Mouse (Mus musculus): ENCODE measurements around the gene Mbnl2. TPM values are rescaled to one million over a fixed set of nuclear protein-coding genes. Genes with fewer than 3 reads are reported as not detected.

Mbnl2 gene
- polyA plus RNA-seq, 1 experiment from 2014 or later = 110 TPM

DNA sequence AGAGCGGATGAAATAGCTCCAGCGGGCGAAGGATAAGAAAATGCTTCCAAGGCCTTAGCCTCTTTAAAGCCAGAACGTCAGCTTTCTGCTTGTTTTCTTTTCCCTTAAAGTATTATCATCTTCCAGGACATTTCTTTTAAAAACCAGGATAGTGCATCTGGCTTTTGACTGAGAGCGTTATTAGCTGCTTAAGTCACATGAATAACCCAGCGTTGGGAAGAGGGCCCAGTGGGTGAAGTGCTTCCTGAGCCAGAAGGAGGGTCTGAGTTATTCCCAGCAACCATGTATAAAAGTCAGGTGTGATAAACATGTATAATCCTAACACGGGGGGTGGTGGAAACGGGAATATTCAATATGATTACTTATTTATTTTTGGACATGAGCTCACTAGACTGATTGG, 61.4 kb downstream of the Mbnl2 start:
- H3K9me3 ChIP-seq (ENCODE audit: low read depth, low read length) = no peaks in the 10 kb centered on the region
- TF ChIP-seq CTCF (IDR thresholded peaks at IDR 0.05; ENCODE audit: low read depth) = no peak
- ATAC-seq (ENCODE audit: insufficient read depth) (no peak), DNase-seq (no peak)
- no peaks in the 10 kb centered on the region for H3K36me3 ChIP-seq (ENCODE audit: insufficient read depth)
- 45% methylated on average over 8 of the region's 8 CpGs for WGBS
- peaks cover 22% of the 10 kb centered on the region for H3K4me1 ChIP-seq (ENCODE audit: insufficient read depth)
- H3K9ac ChIP-seq = no peak overlapping the region
- H3K27ac ChIP-seq (ENCODE audit: low read depth) = peak overlapping the region; percentile 77; the same call in 1 of the 2 replicates
- H3K27me3 ChIP-seq (ENCODE audit: insufficient read depth, low read length) = no peaks in the 10 kb centered on the region
- no peak overlapping the region for H3K4me2 ChIP-seq
- no peak overlapping the region for H3K4me3 ChIP-seq (ENCODE audit: low read depth, low read length)

DNA sequence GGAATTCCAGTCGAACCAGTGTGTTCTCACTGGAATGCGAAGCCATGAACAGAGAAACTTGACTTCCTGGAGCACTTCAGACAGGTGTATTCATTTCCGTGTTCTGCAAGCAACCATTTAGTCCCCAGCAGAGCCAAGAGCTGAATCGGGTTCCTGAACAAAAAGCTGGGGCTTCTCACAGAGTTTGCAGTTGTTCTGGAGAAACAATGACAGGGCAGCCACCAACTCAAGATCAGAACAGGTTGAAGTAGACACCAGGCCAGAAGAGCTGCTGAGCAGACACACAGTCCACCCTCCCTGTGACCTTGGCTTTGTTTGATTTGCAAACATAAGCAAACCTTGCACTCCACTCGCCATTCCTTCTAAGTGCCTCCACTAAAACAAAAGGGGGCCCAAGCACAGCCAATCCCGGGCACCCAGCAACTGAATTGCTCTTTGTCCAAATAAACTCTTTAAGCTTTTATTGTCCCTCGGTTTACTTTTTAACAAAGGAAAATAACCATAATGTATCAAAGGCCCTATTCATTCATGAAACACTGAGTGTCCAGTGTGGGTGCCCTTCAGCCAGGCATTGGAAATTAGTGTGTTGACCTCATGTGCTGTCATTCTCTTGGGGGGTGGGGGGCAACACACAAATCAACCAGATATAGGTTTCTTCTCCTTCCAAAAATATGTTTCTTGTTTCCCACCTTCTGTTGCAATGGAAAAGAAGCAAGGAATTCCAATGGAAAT, 62.4 kb downstream of the Mbnl2 start:
- Histone ChIP-seq H3K4me2 (no peak overlapping the region), H3K9me3 (ENCODE audit: low read depth, low read length) (no peaks in the 10 kb centered on the region), H3K27me3 (ENCODE audit: insufficient read depth, low read length) (no peaks in the 10 kb centered on the region), H3K9ac (no peak overlapping the region), H3K27ac (ENCODE audit: low read depth) (peak overlapping the region; percentile 77), H3K4me3 (ENCODE audit: low read depth, low read length) (no peak overlapping the region), H3K36me3 (ENCODE audit: insufficient read depth) (no peaks in the 10 kb centered on the region), H3K4me1 (ENCODE audit: insufficient read depth) (peaks cover 25% of the 10 kb centered on the region)
- DNase-seq = peak; percentile 64
- no peak for TF ChIP-seq CTCF (IDR thresholded peaks at IDR 0.05; ENCODE audit: low read depth)
- ATAC-seq (ENCODE audit: insufficient read depth) = peak; percentile 62
- 38% methylated on average over 7 of the region's 7 CpGs for WGBS

DNA sequence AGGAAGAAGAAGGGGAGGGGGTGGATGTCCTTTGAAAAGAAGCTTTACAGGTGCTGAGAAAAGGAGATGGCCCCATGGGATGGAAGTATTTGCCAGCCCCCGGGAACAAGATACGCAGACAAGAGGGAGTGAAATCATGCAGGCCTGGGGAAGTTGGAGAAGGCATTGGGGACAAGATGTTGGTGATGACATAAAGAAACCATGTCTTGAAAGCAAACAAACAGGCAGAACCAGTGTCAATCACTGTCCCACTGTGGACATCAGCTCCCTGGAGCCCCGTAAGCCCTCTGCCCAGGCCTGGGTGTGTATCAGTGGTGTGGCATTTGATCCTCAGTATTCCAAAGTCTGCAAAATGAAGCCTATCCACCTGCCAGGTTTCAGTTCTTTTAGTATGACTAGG, 63.2 kb downstream of the Mbnl2 start:
- ATAC-seq (ENCODE audit: insufficient read depth) = no peak
- Histone ChIP-seq H3K4me1 (ENCODE audit: insufficient read depth) (peaks cover 25% of the 10 kb centered on the region), H3K36me3 (ENCODE audit: insufficient read depth) (no peaks in the 10 kb centered on the region), H3K9me3 (ENCODE audit: low read depth, low read length) (no peaks in the 10 kb centered on the region), H3K27me3 (ENCODE audit: insufficient read depth, low read length) (no peaks in the 10 kb centered on the region), H3K4me2 (no peak overlapping the region), H3K9ac (no peak overlapping the region), H3K4me3 (ENCODE audit: low read depth, low read length) (no peak overlapping the region), H3K27ac (ENCODE audit: low read depth) (peak overlapping the region; percentile 62)
- DNase-seq = no peak
- WGBS = 65% methylated on average over 3 of the region's 3 CpGs
- TF ChIP-seq CTCF (IDR thresholded peaks at IDR 0.05; ENCODE audit: low read depth) = no peak

DNA sequence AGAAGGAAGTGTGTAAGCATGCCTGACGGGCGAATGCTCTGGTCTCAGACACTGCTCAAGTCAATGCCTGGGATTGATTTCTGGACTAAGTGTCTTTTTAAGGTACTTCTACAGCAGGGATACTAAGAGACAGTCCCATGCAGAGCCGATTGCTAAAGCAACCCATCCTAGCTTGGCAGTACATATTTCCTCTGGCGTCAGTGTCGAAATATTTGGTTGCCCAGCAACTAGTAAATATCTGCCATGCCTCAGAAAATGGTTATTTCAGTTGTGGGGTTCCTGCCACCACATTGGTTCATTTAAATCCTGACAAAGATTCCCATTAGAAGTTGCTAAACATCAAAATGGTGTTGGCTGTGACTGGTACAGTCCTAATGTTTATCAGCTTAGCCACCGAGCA, 66.4 kb downstream of the Mbnl2 start:
- H3K4me3 ChIP-seq (ENCODE audit: low read depth, low read length) = no peak overlapping the region

DNA sequence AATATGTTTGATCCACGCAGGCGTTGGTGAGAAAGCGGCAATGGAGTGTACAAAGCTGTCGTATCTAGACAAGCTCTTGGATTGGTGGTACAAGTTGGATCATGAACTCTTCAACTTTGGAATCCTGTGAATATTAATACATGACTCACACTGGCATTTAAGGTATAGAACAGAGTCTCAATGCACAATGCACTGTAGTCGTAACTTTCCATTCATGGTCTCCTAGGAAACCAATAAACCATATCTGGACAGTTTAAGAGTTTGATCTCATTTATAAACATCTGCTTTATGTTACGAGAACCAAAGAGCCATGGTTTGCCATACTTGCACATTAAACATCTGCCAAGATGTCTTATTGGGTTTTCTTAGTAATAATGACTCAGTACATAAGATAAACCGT, 66.9 kb downstream of the Mbnl2 start:
- Histone ChIP-seq H3K27ac (ENCODE audit: low read depth) (no peak overlapping the region), H3K4me1 (ENCODE audit: insufficient read depth) (peaks cover 14% of the 10 kb centered on the region; the same call in 1 of the 2 replicates), H3K27me3 (ENCODE audit: insufficient read depth, low read length) (no peaks in the 10 kb centered on the region), H3K9me3 (ENCODE audit: low read depth, low read length) (peaks cover 3% of the 10 kb centered on the region; the same call in 1 of the 2 replicates), H3K9ac (no peak overlapping the region), H3K4me3 (ENCODE audit: low read depth, low read length) (no peak overlapping the region), H3K36me3 (ENCODE audit: insufficient read depth) (peaks cover 8% of the 10 kb centered on the region; the same call in 1 of the 2 replicates), H3K4me2 (no peak overlapping the region)
- no peak for DNase-seq
- no peak for TF ChIP-seq CTCF (IDR thresholded peaks at IDR 0.05; ENCODE audit: low read depth)
- no peak for ATAC-seq (ENCODE audit: insufficient read depth)
- 76% methylated on average over 7 of the region's 7 CpGs for WGBS

More for the DNA sequence above, 66.4 kb downstream of the Mbnl2 start:
- Histone ChIP-seq H3K27me3 (ENCODE audit: insufficient read depth, low read length) (no peaks in the 10 kb centered on the region), H3K4me1 (ENCODE audit: insufficient read depth) (peaks cover 16% of the 10 kb centered on the region), H3K9me3 (ENCODE audit: low read depth, low read length) (peaks cover 3% of the 10 kb centered on the region; the same call in 1 of the 2 replicates), H3K4me2 (no peak overlapping the region), H3K27ac (ENCODE audit: low read depth) (no peak overlapping the region), H3K36me3 (ENCODE audit: insufficient read depth) (peaks cover 8% of the 10 kb centered on the region; the same call in 1 of the 2 replicates), H3K9ac (no peak overlapping the region)
- peak; percentile 38 for DNase-seq
- TF ChIP-seq CTCF (IDR thresholded peaks at IDR 0.05; ENCODE audit: low read depth) = no peak
- ATAC-seq (ENCODE audit: insufficient read depth) = no peak
- WGBS = 69% methylated on average over 6 of the region's 6 CpGs

DNA sequence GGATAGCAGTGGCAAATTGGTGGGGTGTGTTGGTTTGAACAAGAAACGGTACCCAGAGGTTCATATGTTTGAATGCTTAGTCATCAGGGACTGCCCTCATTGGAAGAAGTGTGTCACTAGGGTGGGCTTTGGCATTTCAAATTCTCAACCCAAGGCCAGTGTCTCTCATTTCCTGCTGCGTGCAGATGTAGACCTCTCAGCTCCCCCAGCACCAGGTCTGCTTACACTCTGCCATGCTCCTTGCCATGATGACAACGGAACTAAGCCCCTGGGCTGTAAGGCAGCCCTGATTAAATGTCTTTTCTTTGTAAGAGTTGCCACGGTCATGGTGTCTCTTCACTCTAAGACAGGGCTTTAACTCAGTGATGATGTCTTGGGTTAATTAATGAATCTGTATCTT, 69.2 kb downstream of the Mbnl2 start:
- H3K36me3 ChIP-seq (ENCODE audit: insufficient read depth) = peaks cover 15% of the 10 kb centered on the region; the same call in 1 of the 2 replicates
- ATAC-seq (ENCODE audit: insufficient read depth) (no peak), DNase-seq (no peak)
- TF ChIP-seq CTCF (IDR thresholded peaks at IDR 0.05; ENCODE audit: low read depth) = no peak
- WGBS = 94% methylated on average over 4 of the region's 4 CpGs
- no peak overlapping the region for H3K4me2 ChIP-seq
- H3K27me3 ChIP-seq (ENCODE audit: insufficient read depth, low read length) = no peaks in the 10 kb centered on the region
- 0 out of 2 replicates have a peak, but pooled peaks cover 4% of the 10 kb centered on the region for H3K4me1 ChIP-seq (ENCODE audit: insufficient read depth)
- H3K4me3 ChIP-seq (ENCODE audit: low read depth, low read length) = no peak overlapping the region
- H3K9ac ChIP-seq = no peak overlapping the region
- H3K9me3 ChIP-seq (ENCODE audit: low read depth, low read length) = peaks cover 3% of the 10 kb centered on the region; the same call in 1 of the 2 replicates
- H3K27ac ChIP-seq (ENCODE audit: low read depth) = no peak overlapping the region

DNA sequence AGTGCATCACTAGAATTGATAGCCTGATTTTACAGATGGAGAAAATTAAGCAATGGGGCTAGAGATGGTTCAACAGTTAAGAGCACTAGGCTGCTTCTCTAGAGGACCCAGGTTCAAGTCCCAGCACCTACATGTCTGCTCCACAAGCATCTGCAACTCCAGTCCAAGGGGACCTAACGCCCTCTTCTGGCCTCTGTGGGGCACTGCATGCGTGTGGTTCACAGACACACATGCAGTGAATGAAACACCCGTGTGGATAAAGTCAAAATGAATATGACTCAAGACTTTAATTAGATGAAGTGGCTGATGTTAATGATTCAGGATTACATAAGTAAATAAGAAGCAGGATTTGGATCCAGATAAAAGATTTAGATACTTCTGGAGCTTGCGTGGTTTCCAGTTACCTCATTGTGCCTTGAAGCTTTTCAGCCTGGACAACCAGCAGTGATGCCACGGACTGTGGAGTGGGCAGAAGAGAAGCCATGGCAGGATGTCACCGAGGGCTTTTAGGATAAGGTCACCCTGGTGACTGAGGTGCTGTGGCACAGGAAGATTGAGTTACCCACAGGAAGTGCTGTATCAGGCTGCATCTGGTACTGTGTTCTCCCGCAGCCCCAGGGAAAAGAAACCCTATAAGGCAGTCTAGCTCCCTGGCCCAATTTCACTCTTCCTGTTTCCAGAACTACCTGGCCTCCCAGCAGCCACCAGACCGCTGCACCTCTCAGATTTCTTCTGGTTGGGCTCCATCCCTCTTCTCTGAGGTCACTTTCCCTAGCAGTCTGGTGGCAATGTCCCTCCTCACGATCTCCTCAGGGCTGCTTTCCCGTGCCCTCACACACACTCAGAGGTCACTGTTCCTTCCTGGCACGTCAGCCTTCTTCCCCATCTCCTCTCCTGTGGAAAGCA, 72.2 kb downstream of the Mbnl2 start:
- Histone ChIP-seq H3K27ac (ENCODE audit: low read depth) (no peak overlapping the region; the same call in 1 of the 2 replicates), H3K36me3 (ENCODE audit: insufficient read depth) (peaks cover 15% of the 10 kb centered on the region; the same call in 1 of the 2 replicates), H3K4me3 (ENCODE audit: low read depth, low read length) (no peak overlapping the region), H3K9ac (no peak overlapping the region), H3K9me3 (ENCODE audit: low read depth, low read length) (peaks cover 3% of the 10 kb centered on the region; the same call in 1 of the 2 replicates), H3K27me3 (ENCODE audit: insufficient read depth, low read length) (no peaks in the 10 kb centered on the region), H3K4me1 (ENCODE audit: insufficient read depth) (peaks cover 10% of the 10 kb centered on the region), H3K4me2 (no peak overlapping the region)
- DNase-seq = no peak
- 69% methylated on average over 11 of the region's 11 CpGs for WGBS
- ATAC-seq (ENCODE audit: insufficient read depth) = no peak
- TF ChIP-seq CTCF (IDR thresholded peaks at IDR 0.05; ENCODE audit: low read depth) = peak; percentile 41; the same call in 1 of the 2 replicates

All from lung, embryonic 14.5 days (tissue).